Mouse (Mus musculus): ENCODE measurements at regions not wholly inside any gene's neighbourhood (a gene's known extent, or its start where the extent isn't known, plus 50 kb on each side); places are given as distances from the start of the nearest gene placed in this dataset.

GRCm38 (mm10) chr12:3188137-3188536 is 121.6 kb downstream of the Rab10 start:
- TF ChIP-seq CTCF (IDR thresholded peaks at IDR 0.05; ENCODE audit: extremely low read depth, insufficient read depth, insufficient read length, insufficient replicate concordance): no peak
- TF ChIP-seq POLR2A (IDR thresholded peaks at IDR 0.05; ENCODE audit: low read depth, low read length): no peak

Data from spleen, adult 2 months (tissue).